Mouse (Mus musculus) MEL (cell line): ENCODE data around the gene Trem2. TPM values are rescaled to one million over a fixed set of nuclear protein-coding genes. Genes with fewer than 3 reads are reported as not detected.
"Not testable (repeated sequence)": the region's sequence is repeated elsewhere in the genome, so short reads cannot be mapped to it uniquely, and the experiment has no call there.

Source experiments
- DNase-seq: peaks from one replicate; pipeline ENCODE4 v3.0.0; 2011; ENCODE audit warnings: low read depth, low spot score
- H3K27ac ChIP-seq: 2 replicates; pipeline ENCODE4 v1.5.1; 2012; ENCODE audit warnings: low read depth, mild to moderate bottlenecking, control low read depth, low read length, moderate library complexity; ENCODE audit not compliant: control insufficient read depth
- H3K27me3 ChIP-seq, 2 experiments: fragments of 150-350 bp in 1 of 2; sonication (generic) in 1 of 2; 2 replicates each; pipeline ENCODE4 v1.6.1; 2012; ENCODE audit warnings: low read length in 2 of 2, mild to moderate bottlenecking in 2 of 2, improper control_type of control experiment in 1 of 2, moderate library complexity in 1 of 2; ENCODE audit not compliant: insufficient read depth in 2 of 2, control insufficient read depth in 1 of 2
- H3K36me3 ChIP-seq, 2 experiments: 2 replicates each; pipeline ENCODE4 v1.6.1; 2012 to 2014; ENCODE audit warnings: low read length in 2 of 2, improper control_type of control experiment in 1 of 2, inconsistent platforms in 1 of 2, mild to moderate bottlenecking in 1 of 2; ENCODE audit not compliant: insufficient read depth in 2 of 2, control insufficient read depth in 1 of 2
- H3K4me1 ChIP-seq, 2 experiments: fragments of 150-350 bp in 1 of 2; sonication (generic) in 1 of 2; 2 replicates each; pipeline ENCODE4 v1.6.1; 2012; ENCODE audit warnings: low read length in 2 of 2, improper control_type of control experiment in 1 of 2, mild to moderate bottlenecking in 1 of 2; ENCODE audit not compliant: insufficient read depth in 2 of 2, control insufficient read depth in 1 of 2
- H3K4me3 ChIP-seq, 2 experiments: fragments of 150-350 bp in 1 of 2; sonication (generic) in 1 of 2; 2 replicates each; pipeline ENCODE4 v1.5.1; 2012; ENCODE audit warnings: low read depth in 2 of 2, low read length in 2 of 2, mild to moderate bottlenecking in 2 of 2, moderate library complexity in 2 of 2, control low read depth in 1 of 2, improper control_type of control experiment in 1 of 2; ENCODE audit not compliant: control insufficient read depth in 1 of 2, insufficient read depth in 1 of 2
- H3K79me2 ChIP-seq: 2 replicates; pipeline ENCODE4 v1.6.1; 2012; ENCODE audit warnings: mild to moderate bottlenecking, low read length, moderate library complexity; ENCODE audit not compliant: control insufficient read depth, poor library complexity, insufficient read depth
- H3K9ac ChIP-seq: 2 replicates; pipeline ENCODE4 v1.6.1; 2012; ENCODE audit warnings: low read depth, mild to moderate bottlenecking, control low read depth, low read length, moderate library complexity; ENCODE audit not compliant: control insufficient read depth, poor library complexity, severe bottlenecking
- H3K9me3 ChIP-seq: fragments of 150-350 bp; sonication (generic); replicated peaks from 2 replicates; pipeline ENCODE4 v1.6.1; 2012; ENCODE audit warnings: mild to moderate bottlenecking, low read length, improper control_type of control experiment, moderate library complexity; ENCODE audit not compliant: insufficient read depth
- GATA1 ChIP-seq: IDR thresholded peaks from 2 replicates; pipeline ENCODE4 v1.6.1; 2011; ENCODE audit warnings: low read depth, low read length, improper control_type of control experiment
- KAT2A ChIP-seq: conservative IDR thresholded peaks from 2 replicates; pipeline ENCODE4 v1.6.1; 2012; ENCODE audit warnings: low read depth, low read length, improper control_type of control experiment, inconsistent platforms
- MAFK ChIP-seq: IDR thresholded peaks from 2 replicates; pipeline ENCODE4 v1.6.1; 2011; ENCODE audit warnings: low read depth, mild to moderate bottlenecking, low read length, improper control_type of control experiment, borderline replicate concordance
- MXI1 ChIP-seq: IDR thresholded peaks from 2 replicates; pipeline ENCODE4 v1.6.1; 2011; ENCODE audit warnings: mild to moderate bottlenecking, low read depth, low read length, improper control_type of control experiment
- MYC ChIP-seq: IDR thresholded peaks from 2 replicates; pipeline ENCODE4 v1.6.1; 2011; ENCODE audit warnings: low read depth, mild to moderate bottlenecking, low read length, improper control_type of control experiment, moderate library complexity
- NELFE ChIP-seq: IDR thresholded peaks from 2 replicates; pipeline ENCODE4 v1.6.1; 2011; ENCODE audit warnings: low read depth, low read length, improper control_type of control experiment
- POLR2A ChIP-seq, 2 experiments: IDR thresholded peaks; 2 replicates each; pipeline ENCODE4 v1.6.1; 2011 to 2012; ENCODE audit warnings: low read length in 2 of 2, mild to moderate bottlenecking in 2 of 2, control low read depth in 1 of 2, improper control_type of control experiment in 1 of 2, low read depth in 1 of 2, moderate library complexity in 1 of 2; ENCODE audit not compliant: control insufficient read depth in 1 of 2, insufficient read depth in 1 of 2, poor library complexity in 1 of 2
- POLR2AphosphoS2 ChIP-seq: IDR thresholded peaks from 2 replicates; pipeline ENCODE4 v1.6.1; 2011; ENCODE audit warnings: low read length, improper control_type of control experiment
- POLR2AphosphoS5 ChIP-seq: IDR thresholded peaks from 2 replicates; pipeline ENCODE4 v1.6.1; 2012; ENCODE audit warnings: low read depth, borderline replicate concordance, mild to moderate bottlenecking, inconsistent platforms, low read length, moderate library complexity, mixed read lengths
- SIN3A ChIP-seq: IDR thresholded peaks from 2 replicates; pipeline ENCODE4 v1.6.1; 2012; ENCODE audit warnings: low read length, improper control_type of control experiment, inconsistent platforms
- TBP ChIP-seq: IDR thresholded peaks from 2 replicates; pipeline ENCODE4 v1.8.0; 2011; ENCODE audit warnings: low read depth, low read length, improper control_type of control experiment
- ZKSCAN1 ChIP-seq: IDR thresholded peaks from 2 replicates; pipeline ENCODE4 v1.6.1; 2012; ENCODE audit warnings: low read depth, mild to moderate bottlenecking, inconsistent platforms, low read length, improper control_type of control experiment, moderate library complexity
- ZMIZ1 ChIP-seq: IDR thresholded peaks from 2 replicates; pipeline ENCODE4 v1.6.1; 2012; ENCODE audit warnings: low read depth, mild to moderate bottlenecking, inconsistent platforms, low read length, improper control_type of control experiment, moderate library complexity
- polyA plus RNA-seq, 2 experiments: library from polyadenylated mRNA; stranded (reverse) in 1 of 2; unstranded in 1 of 2; fragments of >175 nt in 1 of 2; fragments of >200 nt in 1 of 2; gene quantifications; 2 replicates each; pipeline versions ENCODE4 v1.2.1 to v1.2.4; 2012; ENCODE audit warnings: low replicate concordance in 2 of 2, low read depth in 1 of 2; ENCODE audit not compliant: insufficient read length in 2 of 2, insufficient read depth in 1 of 2, missing spikeins in 1 of 2
- total RNA-seq: library from RNA; depleted of rRNA; stranded (reverse); fragments of 300-350 nt; gene quantifications from 2 replicates; pipeline ENCODE4 v1.2.3, GENCODE M21; 2012

Trem2 gene
- total and polyA plus RNA-seq, 3 experiments, result 0.04 to 0.26 TPM; not detected in 1

GRCm38 (mm10) chr17:48301792-48302191 is 44.4 kb upstream of the Trem2 start:
- peaks cover 0 to 13% of the 10 kb centered on the region in 2 experiments; a peak in 3 of 4 replicates for H3K36me3 ChIP-seq
- H3K4me1 ChIP-seq, result peaks cover 7 to 17% of the 10 kb centered on the region in 2 experiments
- H3K27ac ChIP-seq, result no peak overlapping the region
- no peak for TF ChIP-seq POLR2A (IDR thresholded peaks at IDR 0.05; ENCODE audit: control insufficient read depth in 1 of 2, insufficient read depth in 1 of 2, low read depth in 1 of 2, low read length in 2 of 2, poor library complexity in 1 of 2)
- TF ChIP-seq MXI1, result peak; percentile 79
- peak; percentile 96 for TF ChIP-seq SIN3A
- no peak overlapping the region for H3K9ac ChIP-seq
- H3K27me3 ChIP-seq, result no peaks in the 10 kb centered on the region
- DNase-seq, result peak; percentile 64
- H3K9me3 ChIP-seq, result no peaks in the 10 kb centered on the region
- no peak overlapping the region for H3K4me3 ChIP-seq
- H3K79me2 ChIP-seq, result peaks cover 8% of the 10 kb centered on the region

GRCm38 (mm10) chr17:48312124-48312523 is 34.1 kb upstream of the Trem2 start:
- Histone ChIP-seq H3K79me2 (no peaks in the 10 kb centered on the region), H3K4me1 (peaks cover 0 to 9% of the 10 kb centered on the region in 2 experiments; a peak in 3 of 4 replicates), H3K9me3 (no peaks in the 10 kb centered on the region), H3K4me3 (no peak overlapping the region), H3K9ac (no peak overlapping the region), H3K36me3 (peaks cover 0 to 4% of the 10 kb centered on the region in 2 experiments; a peak in 2 of 4 replicates), H3K27me3 (no peaks in the 10 kb centered on the region), H3K27ac (no peak overlapping the region)
- TF ChIP-seq MAFK, result no peak
- no peak for TF ChIP-seq TBP
- TF ChIP-seq ZKSCAN1, result no peak
- no peak for TF ChIP-seq KAT2A
- no peak for TF ChIP-seq POLR2AphosphoS5
- no peak for TF ChIP-seq ZMIZ1
- TF ChIP-seq POLR2A (IDR thresholded peaks at IDR 0.05; ENCODE audit: control insufficient read depth in 1 of 2, insufficient read depth in 1 of 2, low read depth in 1 of 2, low read length in 2 of 2, poor library complexity in 1 of 2), result no peak
- no peak for TF ChIP-seq GATA1
- no peak for TF ChIP-seq MYC
- TF ChIP-seq POLR2AphosphoS2, result no peak
- TF ChIP-seq MXI1, result no peak
- no peak for TF ChIP-seq NELFE
- DNase-seq, result no peak

GRCm38 (mm10) chr17:48315905-48316579 is 30.2 kb upstream of the Trem2 start, which contains the start of gene B430306N03Rik:
TSS of gene B430306N03Rik (plus strand) at chr17:48316141.
- peak; percentile 71 for DNase-seq
- H3K79me2 ChIP-seq, H3K9me3 ChIP-seq, H3K36me3 ChIP-seq, H3K27me3 ChIP-seq, H3K4me3 ChIP-seq: not testable (repeated sequence)
- Histone ChIP-seq H3K4me1 (peaks cover 2 to 13% of the 10 kb centered on the region in 2 experiments; a peak in 3 of 4 replicates), H3K27ac (peak within 1 kb of the TSS; percentile 23), H3K9ac (peak within 1 kb of the TSS; percentile 38)
